ENCODE assay signal across 10 mouse cellular contexts in the genomic region with DNA sequence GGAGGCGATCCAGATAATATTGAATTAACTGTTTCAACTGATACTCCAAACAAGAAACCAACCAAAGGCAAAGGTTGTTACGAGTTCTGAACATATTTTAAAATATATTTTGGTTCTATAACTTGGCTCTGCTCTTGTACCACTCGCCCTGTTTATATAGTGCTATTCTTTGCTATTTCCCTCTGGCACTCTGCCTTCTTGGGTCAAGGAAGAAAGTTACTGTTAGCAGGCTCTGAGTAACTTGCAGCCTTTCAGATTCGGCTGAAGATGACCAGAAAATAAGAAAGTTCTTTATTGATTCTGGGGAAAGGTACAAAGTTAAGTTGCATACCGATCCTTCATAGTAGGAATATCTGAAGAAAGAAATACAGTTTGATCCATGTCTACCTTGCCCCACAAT. TPM values are rescaled to one million over a fixed set of nuclear protein-coding genes. Genes with fewer than 3 reads are reported as not detected.
DNase-seq lines count a peak whose midpoint lies in the region; ATAC-seq and TF ChIP-seq lines count a peak whose summit lies in the region.
"Had no signal": no experiment of that assay in that cellular context is flagged by ENCODE, and none has a peak within 500 bp of the region (broad histone marks: within the 10 kb centered on the region; RNA-seq: fewer than 3 reads in every experiment).

No protein-coding gene starts in this region.

- peak overlapping the region; percentile 95 for H3K4me2 ChIP-seq in heart, embryonic 13.5 days
- H3K4me2 ChIP-seq in hindbrain, embryonic 13.5 days, result peak overlapping the region; percentile 81

- TF ChIP-seq POLR2A in MEL (IDR thresholded peaks at IDR 0.05; ENCODE audit: control insufficient read depth in 1 of 2, insufficient read depth in 1 of 2, low read depth in 1 of 2, low read length in 2 of 2, poor library complexity in 1 of 2), result no peak

- 67% methylated on average over 5 of the region's 5 CpGs for WGBS in heart, embryonic 13.5 days
- 67% methylated on average over 5 of the region's 5 CpGs for WGBS in hindbrain, embryonic 13.5 days

- DNase-seq in heart, adult 9 months (ENCODE audit: low spot score in 2 of 2), result no peak
- peak; percentile 43 for DNase-seq in MEL (ENCODE audit: low read depth, low spot score)
- DNase-seq in lung, postnatal 36 days, result peak; percentile 47
- DNase-seq in ovary, postnatal 36 days (ENCODE audit: low spot score), result no peak
- DNase-seq in cerebellum, postnatal 4 days (ENCODE audit: low spot score in 2 of 2), result no peak
- no peak for DNase-seq in layer of hippocampus, postnatal 10 days (ENCODE audit: low spot score in 2 of 2)
- DNase-seq: thymus, postnatal 25 days had no signal

- H3K4me3 ChIP-seq in heart, embryonic 13.5 days, result peak overlapping the region; percentile 93
- H3K4me3 ChIP-seq in MEL (ENCODE audit: control insufficient read depth in 1 of 2, insufficient read depth in 1 of 2, low read depth in 2 of 2, low read length in 2 of 2), result peak overlapping the region; percentile 59 to 88
- peak overlapping the region; percentile 88 for H3K4me3 ChIP-seq in hindbrain, embryonic 13.5 days

- peaks cover 46% of the 10 kb centered on the region for H3K79me2 ChIP-seq in MEL (ENCODE audit: control insufficient read depth, insufficient read depth, low read length, poor library complexity)

- TF ChIP-seq RAD21 in MEL (IDR thresholded peaks at IDR 0.05; ENCODE audit: low read depth, low read length), result no peak

- ATAC-seq in heart, embryonic 13.5 days (ENCODE audit: extremely low read depth, insufficient number of reproducible peaks, low FRiP score, low TSS enrichment), result no peak
- no peak for ATAC-seq in hindbrain, embryonic 13.5 days (ENCODE audit: low FRiP score)
- ATAC-seq: CD4-positive, CD25-positive, alpha-beta regulatory T cell, adult 4 months had no signal

- TF ChIP-seq EP300 in MEL (IDR thresholded peaks at IDR 0.05; ENCODE audit: low read depth in 1 of 2, low read length in 2 of 2), result no peak; a peak in 1 of 4 replicates

- H3K9me3 ChIP-seq in heart, embryonic 13.5 days, result no peaks in the 10 kb centered on the region
- no peaks in the 10 kb centered on the region for H3K9me3 ChIP-seq in MEL (replicated peaks; ENCODE audit: insufficient read depth, low read length)
- H3K9me3 ChIP-seq in hindbrain, embryonic 13.5 days, result no peaks in the 10 kb centered on the region

- peaks cover 14% of the 10 kb centered on the region for H3K36me3 ChIP-seq in heart, embryonic 13.5 days
- peaks cover 26 to 37% of the 10 kb centered on the region in 2 experiments for H3K36me3 ChIP-seq in MEL (ENCODE audit: control insufficient read depth in 1 of 2, insufficient read depth in 2 of 2, low read length in 2 of 2)
- no peaks in the 10 kb centered on the region for H3K36me3 ChIP-seq in hindbrain, embryonic 13.5 days

- no peak for TF ChIP-seq CTCF in MEL (IDR thresholded peaks at IDR 0.05 in 2 of 3, conservative IDR thresholded peaks at IDR 0.05 in 1 of 3; ENCODE audit: control insufficient read depth in 1 of 3, insufficient read depth in 1 of 3, low read depth in 2 of 3, low read length in 3 of 3, poor library complexity in 1 of 3, severe bottlenecking in 1 of 3)

- H3K9ac ChIP-seq in heart, embryonic 13.5 days, result peak overlapping the region; percentile 96
- H3K9ac ChIP-seq in MEL (ENCODE audit: control insufficient read depth, low read depth, low read length, poor library complexity, severe bottlenecking), result peak overlapping the region; percentile 99
- H3K9ac ChIP-seq in hindbrain, embryonic 13.5 days, result peak overlapping the region; percentile 39

- H3K4me1 ChIP-seq in heart, embryonic 13.5 days, result peaks cover 31% of the 10 kb centered on the region
- peaks cover 7 to 11% of the 10 kb centered on the region in 2 experiments for H3K4me1 ChIP-seq in MEL (ENCODE audit: control insufficient read depth in 1 of 2, insufficient read depth in 2 of 2, low read length in 2 of 2)
- peaks cover 30% of the 10 kb centered on the region for H3K4me1 ChIP-seq in hindbrain, embryonic 13.5 days (replicated peaks)

- H3K27me3 ChIP-seq in heart, embryonic 13.5 days (replicated peaks), result no peaks in the 10 kb centered on the region
- no peaks in the 10 kb centered on the region for H3K27me3 ChIP-seq in MEL (ENCODE audit: control insufficient read depth in 1 of 2, insufficient read depth in 2 of 2, low read length in 2 of 2)
- H3K27me3 ChIP-seq in hindbrain, embryonic 13.5 days, result no peaks in the 10 kb centered on the region

- H3K27ac ChIP-seq in heart, embryonic 13.5 days (replicated peaks), result peak overlapping the region; percentile 99; the same call in 1 of the 2 replicates
- H3K27ac ChIP-seq in MEL (ENCODE audit: control insufficient read depth, low read depth, low read length), result peak overlapping the region; percentile 47; the same call in 1 of the 2 replicates
- H3K27ac ChIP-seq in hindbrain, embryonic 13.5 days, result no peak overlapping the region

TF ChIP-seq in MEL, 35 proteins besides CTCF, POLR2A, EP300 and RAD21:
- no peak for TF ChIP-seq RCOR1 (IDR thresholded peaks at IDR 0.05; ENCODE audit: low read depth, low read length)
- TF ChIP-seq CHD1 (IDR thresholded peaks at IDR 0.05; ENCODE audit: low read depth, low read length), result 0 out of 2 replicates have a peak, but pooled peaks have one; percentile 26

RNA-seq across cellular contexts. Expression of a gene that starts 1.4 kb away (rescaled TPM):
- polyA plus RNA-seq in heart, embryonic 13.5 days (2015; fragmentation: Nextera tagmentation; extraction: Ambion mirVana), result 29.2 and 32.8 TPM in 2 replicates
- total RNA-seq in MEL (2012; rRNA removed), result 44.0 and 54.6 TPM in 2 replicates
- polyA plus RNA-seq in MEL (2012; ENCODE audit: insufficient read depth in 1 of 2, insufficient read length in 2 of 2, low read depth in 1 of 2, low replicate concordance in 2 of 2, missing spikeins in 1 of 2), result 10 to 100 TPM; 62.3 to 70.0 TPM
- polyA plus RNA-seq in hindbrain, embryonic 13.5 days (2015; fragmentation: Nextera tagmentation; extraction: Ambion mirVana), result 69.4 and 71.3 TPM in 2 replicates
- total RNA-seq in layer of hippocampus, postnatal 10 days (2021), result 10 to 100 TPM; 48.4 to 60.3 TPM

RNA-seq across cellular contexts. Expression of a gene that starts 40.5 kb away (rescaled TPM):
- 20.8 and 21.6 TPM in 2 replicates for polyA plus RNA-seq in heart, embryonic 13.5 days (2015; fragmentation: Nextera tagmentation; extraction: Ambion mirVana)
- total RNA-seq in MEL (2012; rRNA removed), result 25.2 and 25.4 TPM in 2 replicates
- polyA plus RNA-seq in MEL (2012; ENCODE audit: insufficient read depth in 1 of 2, insufficient read length in 2 of 2, low read depth in 1 of 2, low replicate concordance in 2 of 2, missing spikeins in 1 of 2), result 10 to 100 TPM; 46.0 to 88.2 TPM
- 34.5 and 36.7 TPM in 2 replicates for polyA plus RNA-seq in hindbrain, embryonic 13.5 days (2015; fragmentation: Nextera tagmentation; extraction: Ambion mirVana)
- 10 to 100 TPM; 34.3 to 35.8 TPM for total RNA-seq in layer of hippocampus, postnatal 10 days (2021)

Comparison
In these comparisons a context has a peak if more than half of its experiments do, and no peak if none do; other contexts are left out.
1. H3K9ac ChIP-seq: peak in every context shown above with its lines; median percentile 99 in MEL; 96 in heart, embryonic 13.5 days; 39 in hindbrain, embryonic 13.5 days.
2. DNase-seq: peak in MEL (single experiment) and lung, postnatal 36 days (single experiment); none in heart, adult 9 months (0 of 2), ovary, postnatal 36 days (single experiment), cerebellum, postnatal 4 days (0 of 2) and layer of hippocampus, postnatal 10 days (0 of 2).
3. Peak in every context shown above with its lines, with median percentiles within 50 percentile points of each other: H3K4me3 ChIP-seq.